Comparison of ENCODE assay signal across 12 mouse cellular contexts in the genomic region with DNA sequence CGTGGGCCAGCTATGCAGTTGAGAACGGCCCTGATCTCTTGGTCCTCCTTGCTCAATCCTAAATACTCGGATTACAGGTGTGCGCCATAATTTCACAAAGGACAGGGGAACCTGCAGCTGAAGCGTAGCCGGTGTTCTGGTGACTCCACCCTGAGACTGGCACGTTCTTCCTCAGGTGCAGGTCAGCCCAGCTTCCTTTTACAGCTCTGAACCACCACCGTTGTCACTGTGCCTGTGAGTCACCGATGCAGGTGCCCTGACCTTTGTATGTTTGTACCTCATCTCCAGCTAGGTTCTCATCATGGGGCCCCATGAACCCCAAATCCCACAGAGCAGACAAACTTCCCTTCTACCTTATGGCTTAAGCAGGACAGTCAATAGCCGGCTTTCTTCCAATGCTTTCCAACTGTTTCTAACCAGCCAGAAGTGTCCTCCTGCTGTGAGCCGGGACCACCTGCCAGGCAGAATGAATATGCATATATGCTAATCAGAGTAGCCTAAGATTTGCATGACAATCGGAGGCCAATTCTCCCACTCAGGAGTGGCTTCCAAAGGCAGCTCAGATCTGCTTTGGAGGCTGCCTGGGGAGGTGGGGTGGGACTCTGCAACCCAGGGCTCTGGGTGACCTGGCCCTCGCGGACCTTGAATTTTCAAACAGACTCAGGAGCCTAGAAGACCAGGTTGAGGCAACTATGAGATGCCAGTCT. TPM values are rescaled to one million over a fixed set of nuclear protein-coding genes. Genes with fewer than 3 reads are reported as not detected.
DNase-seq lines count a peak whose midpoint lies in the region; ATAC-seq and TF ChIP-seq lines count a peak whose summit lies in the region.
"Had no signal": no experiment of that assay in that cellular context is flagged by ENCODE, and none has a peak within 500 bp of the region (broad histone marks: within the 10 kb centered on the region; RNA-seq: fewer than 3 reads in every experiment).

No protein-coding gene starts in this region.

- H3K4me3 ChIP-seq in forebrain, embryonic 13.5 days, result no peak overlapping the region
- H3K4me3 ChIP-seq in layer of hippocampus, adult 2 months, result no peak overlapping the region
- H3K4me3 ChIP-seq in neural tube, embryonic 13.5 days, result no peak overlapping the region
- H3K4me3 ChIP-seq in liver, embryonic 12.5 days, result no peak overlapping the region

- ATAC-seq in frontal cortex, adult (ENCODE audit: low TSS enrichment), result peak; percentile 77
- peak; percentile 82 for ATAC-seq in forebrain, embryonic 13.5 days
- 0 out of 2 replicates have a peak, but pooled peaks have one; percentile 25 for ATAC-seq in neural tube, embryonic 13.5 days (ENCODE audit: low read depth)
- no peak for ATAC-seq in liver, embryonic 12.5 days
- ATAC-seq: Patski had no signal

- H3K9ac ChIP-seq in forebrain, embryonic 13.5 days, result no peak overlapping the region
- H3K9ac ChIP-seq in neural tube, embryonic 13.5 days, result no peak overlapping the region
- no peak overlapping the region for H3K9ac ChIP-seq in liver, embryonic 12.5 days
- H3K9ac ChIP-seq: liver, embryonic 14.5 days had no signal

- H3K36me3 ChIP-seq in forebrain, embryonic 13.5 days (ENCODE audit: poor library complexity, severe bottlenecking), result no peaks in the 10 kb centered on the region
- H3K36me3 ChIP-seq in neural tube, embryonic 13.5 days, result no peaks in the 10 kb centered on the region
- no peaks in the 10 kb centered on the region for H3K36me3 ChIP-seq in liver, embryonic 12.5 days

- H3K27ac ChIP-seq in forebrain, embryonic 13.5 days, result peak overlapping the region; percentile 84
- peak overlapping the region; percentile 21; the same call in 1 of the 2 replicates for H3K27ac ChIP-seq in layer of hippocampus, adult 2 months
- H3K27ac ChIP-seq in neural tube, embryonic 13.5 days (replicated peaks), result no peak overlapping the region
- H3K27ac ChIP-seq in liver, embryonic 12.5 days, result no peak overlapping the region
- H3K27ac ChIP-seq: liver, embryonic 14.5 days had no signal

- H3K9me3 ChIP-seq in forebrain, embryonic 13.5 days (replicated peaks), result no peaks in the 10 kb centered on the region
- no peaks in the 10 kb centered on the region for H3K9me3 ChIP-seq in neural tube, embryonic 13.5 days
- no peaks in the 10 kb centered on the region for H3K9me3 ChIP-seq in liver, embryonic 12.5 days (replicated peaks)

- H3K4me1 ChIP-seq in forebrain, embryonic 13.5 days, result peaks cover 61% of the 10 kb centered on the region
- peaks cover 59% of the 10 kb centered on the region for H3K4me1 ChIP-seq in neural tube, embryonic 13.5 days (replicated peaks)
- H3K4me1 ChIP-seq in liver, embryonic 12.5 days, result peaks cover 10% of the 10 kb centered on the region

- peak overlapping the region; percentile 41 for H3K4me2 ChIP-seq in forebrain, embryonic 13.5 days
- H3K4me2 ChIP-seq in neural tube, embryonic 13.5 days, result 0 out of 2 replicates have a peak overlapping the region, but pooled peaks have one; percentile 6
- no peak overlapping the region for H3K4me2 ChIP-seq in liver, embryonic 12.5 days

- WGBS in forebrain, embryonic 13.5 days, result 27% methylated on average over 14 of the region's 14 CpGs
- 25% methylated on average over 14 of the region's 14 CpGs for WGBS in neural tube, embryonic 13.5 days
- WGBS in liver, embryonic 12.5 days (ENCODE audit: insufficient replicate concordance), result 33% methylated on average over 14 of the region's 14 CpGs

- H3K27me3 ChIP-seq in forebrain, embryonic 13.5 days, result no peaks in the 10 kb centered on the region
- H3K27me3 ChIP-seq in neural tube, embryonic 13.5 days, result no peaks in the 10 kb centered on the region
- peaks cover 22% of the 10 kb centered on the region for H3K27me3 ChIP-seq in liver, embryonic 12.5 days (replicated peaks)

- TF ChIP-seq CTCF in layer of hippocampus, adult 2 months (conservative IDR thresholded peaks at IDR 0.05), result no peak

- no peak for DNase-seq in frontal cortex, postnatal 25 days (ENCODE audit: low spot score in 2 of 2)
- peak in 1 of 2 experiments; percentile 23 for DNase-seq in layer of hippocampus, adult 2 months (ENCODE audit: low spot score in 2 of 2)
- no peak for DNase-seq in T-cell, adult 2 months (ENCODE audit: low spot score)
- DNase-seq in kidney, adult 11 months, result no peak
- DNase-seq: spleen, adult 18-20 months; thymus, postnatal 25 days had no signal

RNA-seq across cellular contexts. Expression of a gene that starts 47.5 kb away (rescaled TPM):
- polyA plus RNA-seq in forebrain, embryonic 13.5 days (2015; fragmentation: Nextera tagmentation; extraction: Ambion mirVana), result 7.0 and 8.0 TPM in 2 replicates
- 10 to 100 TPM; 15.5 to 16.9 TPM for total RNA-seq in layer of hippocampus, adult 2 months (2021)
- 21.9 and 24.2 TPM in 2 replicates for polyA plus RNA-seq in neural tube, embryonic 13.5 days (2015; fragmentation: Nextera tagmentation; extraction: Ambion mirVana)
- polyA plus RNA-seq in liver, embryonic 12.5 days (2016; fragmentation: Nextera tagmentation; extraction: Ambion mirVana), result 12.6 and 14.1 TPM in 2 replicates

Comparison
In these comparisons a context has a peak if more than half of its experiments do, and no peak if none do; other contexts are left out.
1. H3K27ac ChIP-seq: peak in forebrain, embryonic 13.5 days (single experiment) and layer of hippocampus, adult 2 months (single experiment); none in neural tube, embryonic 13.5 days (single experiment) and liver, embryonic 12.5 days (single experiment).